Mouse (Mus musculus): ENCODE data around the gene Exosc10. TPM values are rescaled to one million over a fixed set of nuclear protein-coding genes. Genes with fewer than 3 reads are reported as not detected.

Exosc10 gene
- polyA plus RNA-seq, 1 experiment from 2014 or later = 21.1 TPM

DNA sequence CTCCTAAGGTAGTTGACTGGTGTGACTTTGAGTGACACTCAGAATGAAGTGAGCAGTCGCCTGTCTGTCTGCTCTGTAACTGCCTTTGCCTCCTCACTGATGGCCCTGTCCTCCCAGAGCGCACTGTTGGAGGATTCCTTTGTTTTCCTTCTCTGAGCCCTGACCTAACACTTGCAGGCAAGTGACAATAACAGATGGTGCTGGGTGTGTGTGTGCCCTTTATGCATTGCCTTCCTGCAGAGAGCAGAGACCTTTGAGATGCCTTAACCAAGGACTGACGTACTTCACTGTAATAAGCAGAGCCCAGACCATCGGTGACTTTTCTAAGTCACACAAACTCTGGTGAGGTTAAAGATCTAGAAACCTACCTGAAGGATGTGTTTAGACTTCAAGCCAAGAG is 26.9 kb upstream of the Exosc10 start:
- no peak for TF ChIP-seq CTCF (IDR thresholded peaks at IDR 0.05; ENCODE audit: low read depth)
- H3K4me1 ChIP-seq (replicated peaks; ENCODE audit: control insufficient read depth, insufficient read depth, low read length) = no peaks in the 10 kb centered on the region
- H3K36me3 ChIP-seq (ENCODE audit: control insufficient read depth, insufficient read depth) = peaks cover 77% of the 10 kb centered on the region
- H3K9ac ChIP-seq (ENCODE audit: low read depth, low read length) = no peak overlapping the region
- no peaks in the 10 kb centered on the region for H3K27me3 ChIP-seq (replicated peaks; ENCODE audit: control insufficient read depth, insufficient read depth, low read length)
- no peak overlapping the region for H3K4me3 ChIP-seq (ENCODE audit: low read depth, low read length)
- no peaks in the 10 kb centered on the region for H3K9me3 ChIP-seq (ENCODE audit: control insufficient read depth)
- no peak for ATAC-seq
- no peak overlapping the region for H3K27ac ChIP-seq (ENCODE audit: low read depth, low read length)
- WGBS = 79% methylated on average over 4 of the region's 4 CpGs
- no peak overlapping the region for H3K4me2 ChIP-seq (replicated peaks; ENCODE audit: low read depth)

GRCm38 (mm10) chr4:148532516-148532915 is 25.7 kb upstream of the Exosc10 start:
- Histone ChIP-seq H3K4me3 (ENCODE audit: low read depth, low read length) (no peak overlapping the region), H3K9me3 (ENCODE audit: control insufficient read depth) (no peaks in the 10 kb centered on the region), H3K27ac (ENCODE audit: low read depth, low read length) (no peak overlapping the region), H3K9ac (ENCODE audit: low read depth, low read length) (no peak overlapping the region), H3K4me1 (replicated peaks; ENCODE audit: control insufficient read depth, insufficient read depth, low read length) (no peaks in the 10 kb centered on the region), H3K36me3 (ENCODE audit: control insufficient read depth, insufficient read depth) (peaks cover 80% of the 10 kb centered on the region), H3K4me2 (replicated peaks; ENCODE audit: low read depth) (no peak overlapping the region), H3K27me3 (replicated peaks; ENCODE audit: control insufficient read depth, insufficient read depth, low read length) (no peaks in the 10 kb centered on the region)
- no peak for ATAC-seq
- TF ChIP-seq CTCF (IDR thresholded peaks at IDR 0.05; ENCODE audit: low read depth) = no peak
- 92% methylated on average over 3 of the region's 3 CpGs for WGBS

DNA sequence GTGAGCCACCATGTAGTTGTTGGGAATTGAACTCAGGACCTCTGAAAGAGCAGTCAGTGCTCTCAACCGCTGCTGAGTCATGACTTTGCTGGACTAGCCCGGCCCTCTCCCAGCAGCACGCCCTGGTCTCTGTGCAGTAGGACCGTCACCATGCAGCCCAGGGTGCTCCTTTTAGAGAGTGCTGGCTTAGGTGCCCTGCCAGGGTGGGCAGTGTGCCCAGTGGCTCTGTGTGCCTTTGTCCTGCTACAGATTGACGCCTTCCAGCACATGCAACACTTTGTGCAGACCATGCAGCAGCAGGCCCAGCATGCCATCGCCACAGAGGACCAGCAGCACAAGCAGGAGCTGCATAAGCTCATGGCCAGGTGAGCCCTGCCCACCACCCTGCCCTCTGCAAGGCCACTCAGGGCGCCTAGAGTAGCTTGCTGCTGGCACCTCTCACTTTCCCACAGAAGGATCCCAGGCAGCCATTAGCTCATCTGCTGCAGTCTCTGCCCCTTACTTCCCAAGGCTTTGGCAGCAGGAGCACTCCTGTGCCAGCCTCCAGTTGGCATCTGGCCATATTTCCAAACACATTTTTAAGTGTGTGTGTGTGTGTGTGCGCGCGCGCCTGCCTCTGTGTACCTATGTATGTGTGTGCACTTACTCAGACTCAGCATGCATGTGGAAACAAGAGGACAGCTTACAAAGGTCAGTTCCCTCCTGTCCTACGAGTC is 24.5 kb upstream of the Exosc10 start:
- 87% methylated on average over 12 of the region's 12 CpGs for WGBS
- no peak for TF ChIP-seq CTCF (IDR thresholded peaks at IDR 0.05; ENCODE audit: low read depth)
- H3K27me3 ChIP-seq (replicated peaks; ENCODE audit: control insufficient read depth, insufficient read depth, low read length) = no peaks in the 10 kb centered on the region

GRCm38 (mm10) chr4:148535876-148536275 is 22.4 kb upstream of the Exosc10 start:
- Histone ChIP-seq H3K27ac (ENCODE audit: low read depth, low read length) (no peak overlapping the region), H3K27me3 (replicated peaks; ENCODE audit: control insufficient read depth, insufficient read depth, low read length) (no peaks in the 10 kb centered on the region), H3K4me1 (replicated peaks; ENCODE audit: control insufficient read depth, insufficient read depth, low read length) (no peaks in the 10 kb centered on the region), H3K9ac (ENCODE audit: low read depth, low read length) (no peak overlapping the region), H3K4me2 (replicated peaks; ENCODE audit: low read depth) (no peak overlapping the region), H3K4me3 (ENCODE audit: low read depth, low read length) (no peak overlapping the region), H3K36me3 (ENCODE audit: control insufficient read depth, insufficient read depth) (peaks cover 92% of the 10 kb centered on the region), H3K9me3 (ENCODE audit: control insufficient read depth) (no peaks in the 10 kb centered on the region)
- 81% methylated on average over 3 of the region's 3 CpGs for WGBS
- no peak for ATAC-seq
- no peak for TF ChIP-seq CTCF (IDR thresholded peaks at IDR 0.05; ENCODE audit: low read depth)

More for the DNA sequence above, 24.5 kb upstream of the Exosc10 start:
- no peaks in the 10 kb centered on the region for H3K9me3 ChIP-seq (ENCODE audit: control insufficient read depth)
- H3K4me2 ChIP-seq (replicated peaks; ENCODE audit: low read depth) = no peak overlapping the region
- no peaks in the 10 kb centered on the region for H3K4me1 ChIP-seq (replicated peaks; ENCODE audit: control insufficient read depth, insufficient read depth, low read length)
- H3K36me3 ChIP-seq (ENCODE audit: control insufficient read depth, insufficient read depth) = peaks cover 88% of the 10 kb centered on the region
- no peak overlapping the region for H3K27ac ChIP-seq (ENCODE audit: low read depth, low read length)
- no peak; the same call in 1 of the 2 replicates for ATAC-seq
- H3K9ac ChIP-seq (ENCODE audit: low read depth, low read length) = no peak overlapping the region
- H3K4me3 ChIP-seq (ENCODE audit: low read depth, low read length) = no peak overlapping the region

- Histone ChIP-seq H3K9me3 (ENCODE audit: control insufficient read depth) (no peaks in the 10 kb centered on the region), H3K36me3 (ENCODE audit: control insufficient read depth, insufficient read depth) (peaks cover 87% of the 10 kb centered on the region), H3K9ac (ENCODE audit: low read depth, low read length) (no peak overlapping the region), H3K4me3 (ENCODE audit: low read depth, low read length) (no peak overlapping the region), H3K4me2 (replicated peaks; ENCODE audit: low read depth) (no peak overlapping the region), H3K4me1 (replicated peaks; ENCODE audit: control insufficient read depth, insufficient read depth, low read length) (no peaks in the 10 kb centered on the region), H3K27ac (ENCODE audit: low read depth, low read length) (no peak overlapping the region), H3K27me3 (replicated peaks; ENCODE audit: control insufficient read depth, insufficient read depth, low read length) (no peaks in the 10 kb centered on the region)
- WGBS = 92% methylated on average over 4 of the region's 4 CpGs
- ATAC-seq = no peak
- TF ChIP-seq CTCF (IDR thresholded peaks at IDR 0.05; ENCODE audit: low read depth) = no peak
Observed at GRCm38 (mm10) chr4:148549106-148549505, 9.1 kb upstream of the Exosc10 start.

DNA sequence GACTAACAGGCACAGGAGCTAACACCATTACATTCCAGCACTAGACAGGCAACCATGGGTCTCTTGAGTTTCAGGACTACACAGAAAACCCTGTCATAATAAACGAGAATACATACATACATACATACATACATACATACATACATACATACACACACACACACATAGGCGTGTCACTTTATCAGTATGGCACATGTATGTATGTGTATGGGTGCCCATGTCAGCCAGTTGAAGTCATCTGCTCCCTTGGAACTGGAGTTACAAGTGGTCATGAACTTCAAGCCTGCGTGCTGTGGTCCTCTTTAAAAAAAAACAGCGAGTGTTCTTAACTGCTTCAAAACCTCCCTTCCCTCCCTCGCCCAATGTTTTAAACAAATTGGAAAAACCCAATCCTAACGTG is 463 bp upstream of the Exosc10 start:
- no peaks in the 10 kb centered on the region for H3K27me3 ChIP-seq (replicated peaks; ENCODE audit: control insufficient read depth, insufficient read depth, low read length)
- WGBS = 25% methylated on average over 6 of the region's 6 CpGs
- peak overlapping the region; percentile 81 for H3K4me3 ChIP-seq (ENCODE audit: low read depth, low read length)
- H3K36me3 ChIP-seq (ENCODE audit: control insufficient read depth, insufficient read depth) = peaks cover 40% of the 10 kb centered on the region
- peak; percentile 14; the same call in 1 of the 2 replicates for ATAC-seq
- H3K9ac ChIP-seq (ENCODE audit: low read depth, low read length) = peak overlapping the region; percentile 93
- no peak for TF ChIP-seq CTCF (IDR thresholded peaks at IDR 0.05; ENCODE audit: low read depth)
- H3K4me2 ChIP-seq (replicated peaks; ENCODE audit: low read depth) = peak overlapping the region; percentile 81
- no peaks in the 10 kb centered on the region; the same call in 1 of the 2 replicates for H3K4me1 ChIP-seq (replicated peaks; ENCODE audit: control insufficient read depth, insufficient read depth, low read length)
- H3K9me3 ChIP-seq (ENCODE audit: control insufficient read depth) = no peaks in the 10 kb centered on the region
- H3K27ac ChIP-seq (ENCODE audit: low read depth, low read length) = no peak overlapping the region
